ENCODE assay signal across 12 mouse cellular contexts in the genomic region with DNA sequence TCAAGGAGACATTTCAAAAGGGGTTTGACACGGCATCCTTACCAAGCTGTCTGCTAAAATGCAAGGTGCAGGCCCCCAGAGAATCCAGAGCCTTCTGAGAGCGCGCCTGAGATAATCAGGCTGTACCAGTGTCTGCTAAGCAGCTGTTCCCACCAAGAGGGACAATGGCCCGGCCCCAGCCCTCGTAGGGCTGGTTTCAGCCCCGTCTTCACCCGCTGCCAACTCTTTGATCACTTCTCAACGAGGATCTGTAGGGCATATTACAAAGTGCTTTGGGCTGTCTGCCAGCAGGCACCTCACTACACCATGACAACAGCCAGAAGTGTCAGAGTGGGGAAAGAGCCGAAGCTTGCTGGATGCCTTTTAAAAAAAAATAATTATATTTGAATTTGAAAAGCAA. TPM values are rescaled to one million over a fixed set of nuclear protein-coding genes. Genes with fewer than 3 reads are reported as not detected.
A peak's percentile ranks its signal among the peaks of the same experiment; 100 is the strongest.
DNase-seq lines count a peak whose midpoint lies in the region; ATAC-seq and TF ChIP-seq lines count a peak whose summit lies in the region.
"Had no signal": no experiment of that assay in that cellular context is flagged by ENCODE, and none has a peak within 500 bp of the region (broad histone marks: within the 10 kb centered on the region; RNA-seq: fewer than 3 reads in every experiment).

No protein-coding gene starts in this region.

- H3K9ac ChIP-seq in heart, embryonic 12.5 days, result no peak overlapping the region
- no peak overlapping the region for H3K9ac ChIP-seq in forebrain, embryonic 11.5 days (ENCODE audit: low read length)
- H3K9ac ChIP-seq in lung, postnatal 0 days (replicated peaks; ENCODE audit: low read depth), result no peak overlapping the region
- H3K9ac ChIP-seq: embryonic facial prominence, embryonic 12.5 days had no signal

- no peaks in the 10 kb centered on the region for H3K36me3 ChIP-seq in heart, embryonic 12.5 days
- H3K36me3 ChIP-seq in forebrain, embryonic 11.5 days (ENCODE audit: control insufficient read depth, insufficient read depth, low read length), result no peaks in the 10 kb centered on the region
- no peaks in the 10 kb centered on the region for H3K36me3 ChIP-seq in lung, postnatal 0 days (ENCODE audit: insufficient read depth, low read length)
- H3K36me3 ChIP-seq in thymus, adult 2 months (ENCODE audit: control insufficient read depth, insufficient read depth, low read length), result no peaks in the 10 kb centered on the region
- H3K36me3 ChIP-seq: embryonic facial prominence, embryonic 12.5 days had no signal

- H3K4me3 ChIP-seq in heart, embryonic 12.5 days, result no peak overlapping the region
- H3K4me3 ChIP-seq in forebrain, embryonic 11.5 days (ENCODE audit: low read depth, low read length), result no peak overlapping the region
- H3K4me3 ChIP-seq in lung, postnatal 0 days (ENCODE audit: low read depth, low read length), result no peak overlapping the region
- no peak overlapping the region for H3K4me3 ChIP-seq in thymus, adult 2 months (ENCODE audit: control insufficient read depth, insufficient read depth, low read length)
- H3K4me3 ChIP-seq: embryonic facial prominence, embryonic 12.5 days had no signal

- intact Hi-C loops in heart, postnatal 25 days (cut with DNase I), result no loop called here

- DNase-seq in heart, postnatal 25 days (ENCODE audit: low spot score), result no peak
- peak; percentile 67 for DNase-seq in MN1 (ENCODE audit: low spot score)
- peak; percentile 70 for DNase-seq in forebrain, embryonic 11.5 days (ENCODE audit: low spot score)
- peak; percentile 62 for DNase-seq in lung, postnatal 0 days (ENCODE audit: low spot score)
- DNase-seq in thymus, adult 2 months, result no peak
- no peak for DNase-seq in liver
- DNase-seq: layer of hippocampus, postnatal 36 days had no signal

- H3K27ac ChIP-seq in heart, embryonic 12.5 days (ENCODE audit: poor library complexity, severe bottlenecking), result no peak overlapping the region
- peak overlapping the region; percentile 65; the same call in 1 of the 2 replicates for H3K27ac ChIP-seq in forebrain, embryonic 11.5 days (ENCODE audit: low read depth, low read length)
- H3K27ac ChIP-seq in lung, postnatal 0 days (ENCODE audit: low read length), result no peak overlapping the region
- no peak overlapping the region for H3K27ac ChIP-seq in thymus, adult 2 months (ENCODE audit: control insufficient read depth, insufficient read depth, low read length)
- H3K27ac ChIP-seq: embryonic facial prominence, embryonic 12.5 days had no signal

- peaks cover 32% of the 10 kb centered on the region for H3K4me1 ChIP-seq in heart, embryonic 12.5 days (replicated peaks)
- H3K4me1 ChIP-seq in forebrain, embryonic 11.5 days (replicated peaks; ENCODE audit: control insufficient read depth, insufficient read depth, low read length), result peaks cover 19% of the 10 kb centered on the region
- H3K4me1 ChIP-seq in lung, postnatal 0 days (ENCODE audit: insufficient read depth, low read depth, low read length), result peaks cover 12% of the 10 kb centered on the region
- peaks cover 15% of the 10 kb centered on the region for H3K4me1 ChIP-seq in thymus, adult 2 months (replicated peaks; ENCODE audit: control insufficient read depth, insufficient read depth, low read length)

- H3K4me2 ChIP-seq in heart, embryonic 12.5 days, result peak overlapping the region; percentile 55
- H3K4me2 ChIP-seq in forebrain, embryonic 11.5 days (ENCODE audit: low read depth, low read length, severe bottlenecking), result no peak overlapping the region
- no peak overlapping the region for H3K4me2 ChIP-seq in lung, postnatal 0 days (replicated peaks; ENCODE audit: low read depth, low read length)
- H3K4me2 ChIP-seq: embryonic facial prominence, embryonic 12.5 days had no signal

- WGBS in heart, embryonic 12.5 days, result 11% methylated on average over 9 of the region's 9 CpGs
- 32% methylated on average over 9 of the region's 9 CpGs for WGBS in forebrain, embryonic 11.5 days
- WGBS in lung, postnatal 0 days, result 15% methylated on average over 9 of the region's 9 CpGs
- WGBS in thymus, adult 2 months, result 30% methylated on average over 9 of the region's 9 CpGs

- H3K27me3 ChIP-seq in heart, embryonic 12.5 days (replicated peaks), result peaks cover 76% of the 10 kb centered on the region
- H3K27me3 ChIP-seq in forebrain, embryonic 11.5 days (ENCODE audit: control insufficient read depth, insufficient read depth, low read length), result peaks cover 2% of the 10 kb centered on the region
- H3K27me3 ChIP-seq in lung, postnatal 0 days (replicated peaks; ENCODE audit: insufficient read depth, low read length), result 0 out of 2 replicates have a peak, but pooled peaks cover 5% of the 10 kb centered on the region
- H3K27me3 ChIP-seq in thymus, adult 2 months (ENCODE audit: control insufficient read depth, insufficient read depth, low read length), result no peaks in the 10 kb centered on the region; the same call in 1 of the 2 replicates

- no peak for TF ChIP-seq CTCF in lung, postnatal 0 days (IDR thresholded peaks at IDR 0.05)
- TF ChIP-seq CTCF in thymus, adult 2 months (IDR thresholded peaks at IDR 0.05; ENCODE audit: borderline replicate concordance, control insufficient read depth, extremely low read depth, insufficient read depth, low read length, poor library complexity), result no peak

- H3K9me3 ChIP-seq in heart, embryonic 12.5 days (replicated peaks), result no peaks in the 10 kb centered on the region
- H3K9me3 ChIP-seq in forebrain, embryonic 11.5 days (ENCODE audit: control insufficient read depth, low read length), result no peaks in the 10 kb centered on the region
- H3K9me3 ChIP-seq in lung, postnatal 0 days (ENCODE audit: low read length), result no peaks in the 10 kb centered on the region
- H3K9me3 ChIP-seq: embryonic facial prominence, embryonic 12.5 days had no signal

- ATAC-seq in heart, embryonic 12.5 days (ENCODE audit: insufficient number of reproducible peaks, low FRiP score), result 0 out of 2 replicates have a peak, but pooled peaks have one; percentile 50
- ATAC-seq in forebrain, embryonic 11.5 days (replicated peaks; ENCODE audit: low FRiP score), result peak; percentile 53; the same call in 1 of the 2 replicates
- peak; percentile 55 for ATAC-seq in lung, postnatal 0 days
- ATAC-seq in megakaryocyte, adult 5-6 weeks (ENCODE audit: poor library complexity, severe bottlenecking), result no peak

- TF ChIP-seq POLR2A in thymus, adult 2 months (IDR thresholded peaks at IDR 0.05; ENCODE audit: control insufficient read depth, extremely low read depth, insufficient read depth, low read length, poor library complexity), result no peak

- TF ChIP-seq EP300 in lung, postnatal 0 days (IDR thresholded peaks at IDR 0.05), result no peak

RNA-seq across cellular contexts. Expression of a gene that starts 29.5 kb away (rescaled TPM):
- polyA plus RNA-seq in heart, embryonic 12.5 days (2016; fragmentation: Nextera tagmentation; extraction: Ambion mirVana), result 6.5 and 6.8 TPM in 2 replicates
- total RNA-seq in heart, postnatal 25 days (2021), result 1 to 10 TPM; 7.4 to 8.8 TPM
- 11.8 and 13.0 TPM in 2 replicates for polyA plus RNA-seq in forebrain, embryonic 11.5 days (2014; fragmentation: Nextera tagmentation; extraction: Ambion mirVana)
- 4.5 and 4.9 TPM in 2 replicates for polyA plus RNA-seq in lung, postnatal 0 days (2015; fragmentation: Nextera tagmentation; extraction: Ambion mirVana)
- 1.8 and 1.9 TPM in 2 replicates for total RNA-seq in megakaryocyte, adult 5-6 weeks (2015)
- total RNA-seq in megakaryocyte, adult 5-6 weeks (2017), result 4.3 TPM in 2 replicates
- polyA plus RNA-seq in thymus, adult 2 months (2012; rRNA removed), result 8.7 and 10.8 TPM in 2 replicates

RNA-seq across cellular contexts. Expression of a gene that starts 29.6 kb away (rescaled TPM):
- 2.0 and 3.0 TPM in 2 replicates for polyA plus RNA-seq in heart, embryonic 12.5 days (2016; fragmentation: Nextera tagmentation; extraction: Ambion mirVana)
- 1 to 10 TPM; 1.8 TPM for total RNA-seq in heart, postnatal 25 days (2021)
- 6.2 and 7.8 TPM in 2 replicates for polyA plus RNA-seq in forebrain, embryonic 11.5 days (2014; fragmentation: Nextera tagmentation; extraction: Ambion mirVana)
- 0.14 and 0.23 TPM in 2 replicates for polyA plus RNA-seq in lung, postnatal 0 days (2015; fragmentation: Nextera tagmentation; extraction: Ambion mirVana)
- total RNA-seq in megakaryocyte, adult 5-6 weeks (2015), result 0.11 and 0.50 TPM in 2 replicates
- 1.5 TPM in 1 of 2 replicates, not detected in the other for total RNA-seq in megakaryocyte, adult 5-6 weeks (2017)
- 2.0 and 2.7 TPM in 2 replicates for polyA plus RNA-seq in thymus, adult 2 months (2012; rRNA removed)
- total RNA-seq: hematopoietic stem cell, adult 5-6 weeks; megakaryocyte-erythroid progenitor cell, adult 5-6 weeks had no signal

Comparison
In these comparisons a context has a peak if more than half of its experiments do, and no peak if none do; other contexts are left out.
1. DNase-seq: peak in MN1 (single experiment), forebrain, embryonic 11.5 days (single experiment) and lung, postnatal 0 days (single experiment); none in heart, postnatal 25 days (single experiment), thymus, adult 2 months (single experiment) and liver (single experiment).